Mouse (Mus musculus) C2C12 (cell line): ENCODE data around the gene Ctsw. TPM values are rescaled to one million over a fixed set of nuclear protein-coding genes. Genes with fewer than 3 reads are reported as not detected.

ENCODE experiments used
- H3K27me3 ChIP-seq: one replicate; pipeline ENCODE4 v1.6.1; 2011; ENCODE audit not compliant: control insufficient read depth, insufficient read depth, insufficient read length
- H3K36me3 ChIP-seq: one replicate; pipeline ENCODE4 v1.6.1; 2011; ENCODE audit not compliant: control insufficient read depth, insufficient read depth
- H3K4me3 ChIP-seq: one replicate; pipeline ENCODE4 v1.5.1; 2011; ENCODE audit warnings: mild to moderate bottlenecking, control low read depth; ENCODE audit not compliant: poor library complexity, insufficient read depth, severe bottlenecking
- H3K79me2 ChIP-seq: one replicate; pipeline ENCODE4 v1.6.1; 2011; ENCODE audit not compliant: control insufficient read depth, insufficient read depth
- H3K79me3 ChIP-seq: one replicate; pipeline ENCODE4 v1.6.1; 2011; ENCODE audit warnings: low read depth, control low read depth
- H3ac ChIP-seq: one replicate; pipeline ENCODE3; 2011; ENCODE audit warnings: low read depth; ENCODE audit not compliant: control insufficient read depth, insufficient read length
- CEBPB ChIP-seq: IDR thresholded peaks from one replicate; pipeline ENCODE4 v1.6.1; 2011; ENCODE audit warnings: low read depth, mild to moderate bottlenecking, control low read depth, moderate library complexity
- CTCF ChIP-seq: IDR thresholded peaks from one replicate; pipeline ENCODE4 v1.5.1; 2011; ENCODE audit not compliant: control insufficient read depth, insufficient read depth, insufficient read length
- FOSL1 ChIP-seq: IDR thresholded peaks from one replicate; pipeline ENCODE4 v1.8.0; 2011; ENCODE audit warnings: mild to moderate bottlenecking, low read length; ENCODE audit not compliant: poor library complexity, insufficient read depth, severe bottlenecking
- MAX ChIP-seq: IDR thresholded peaks from one replicate; pipeline ENCODE4 v1.6.1; 2011; ENCODE audit warnings: mild to moderate bottlenecking, control low read depth
- MYOD1 ChIP-seq: IDR thresholded peaks from one replicate; pipeline ENCODE4 v1.6.1; 2011; ENCODE audit warnings: low read depth; ENCODE audit not compliant: control insufficient read depth, insufficient read length
- MYOG ChIP-seq: IDR thresholded peaks from one replicate; pipeline ENCODE4 v1.6.1; 2011; ENCODE audit not compliant: control insufficient read depth, insufficient read length; ENCODE audit errors: extremely low read depth
- USF1 ChIP-seq: IDR thresholded peaks from one replicate; pipeline ENCODE4 v1.6.1; 2011; ENCODE audit warnings: low read depth, mild to moderate bottlenecking, control low read depth, moderate library complexity
- polyA plus RNA-seq: library from polyadenylated mRNA; unstranded; fragments of >200 nt; fragmentation: generic; extraction: Trizol; gene quantifications from one replicate; pipeline ENCODE4 v1.2.1, GENCODE M21; 2012; ENCODE audit warnings: missing spikeins

The Ctsw gene
- polyA plus RNA-seq, 1 experiment = 4.8 TPM

DNA sequence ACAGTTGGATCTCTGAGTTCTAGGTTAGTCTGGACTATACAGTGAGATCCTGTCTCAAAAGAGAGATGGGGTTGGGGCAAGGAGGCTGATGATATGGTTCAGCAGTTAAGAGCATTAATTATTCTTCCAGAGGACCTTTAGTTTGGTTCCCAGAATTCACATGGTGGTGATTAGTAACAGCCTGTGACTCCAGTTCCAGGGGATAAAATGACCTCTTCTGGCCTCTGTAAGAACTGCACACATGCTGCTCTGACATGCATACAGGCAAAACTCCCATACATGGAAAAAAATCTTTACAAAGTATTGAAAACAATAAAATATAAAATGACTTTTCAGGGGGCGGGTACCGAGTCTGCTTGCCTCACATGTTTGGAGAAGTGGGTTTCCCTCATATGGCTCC is 40.2 kb downstream of the Ctsw start:
- peaks cover 54% of the 10 kb centered on the region for H3K79me2 ChIP-seq
- no peak overlapping the region for H3K4me3 ChIP-seq
- H3K27me3 ChIP-seq = no peaks in the 10 kb centered on the region
- H3ac ChIP-seq = no peak overlapping the region
- TF ChIP-seq MYOG = no peak
- no peak for TF ChIP-seq CTCF
- TF ChIP-seq MYOD1 = no peak
- TF ChIP-seq USF1 = no peak
- TF ChIP-seq MAX = peak; percentile 35
- TF ChIP-seq CEBPB = no peak
- H3K79me3 ChIP-seq = peaks cover 33% of the 10 kb centered on the region
- H3K36me3 ChIP-seq = peaks cover 19% of the 10 kb centered on the region

DNA sequence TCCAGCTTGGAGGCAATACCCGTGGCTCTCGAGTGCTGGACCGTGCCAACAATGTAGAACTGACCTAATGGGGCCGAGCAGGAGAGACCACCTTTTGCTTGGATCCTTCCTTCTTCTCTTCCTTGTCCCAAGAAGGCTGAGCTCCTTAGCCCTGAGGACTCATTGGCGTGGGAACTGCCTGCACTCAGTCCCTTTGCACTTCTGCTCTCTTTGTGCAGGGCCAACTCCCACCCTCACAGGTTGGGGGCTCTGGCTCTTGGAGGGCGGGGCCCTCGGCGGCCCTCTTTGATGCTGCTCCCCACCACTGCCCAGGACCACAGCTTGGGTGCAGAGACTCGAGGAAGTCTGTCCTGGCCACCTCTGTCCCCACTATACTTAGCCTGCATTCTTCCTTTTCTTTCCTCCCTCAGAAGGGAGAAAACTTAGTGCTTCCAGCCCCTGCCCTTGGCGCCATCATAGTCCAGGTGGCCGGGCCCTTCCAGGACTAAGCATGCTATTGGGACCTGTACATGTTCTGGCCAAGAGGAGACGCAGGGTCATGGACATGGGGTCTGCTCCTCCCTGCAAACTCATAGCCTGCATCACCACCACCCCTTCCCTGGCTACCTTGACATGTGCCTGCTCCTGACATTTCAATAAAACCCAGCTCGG is 41.5 kb downstream of the Ctsw start:
- Histone ChIP-seq H3K4me3 (peak overlapping the region; percentile 95), H3K79me3 (peaks cover 36% of the 10 kb centered on the region), H3K27me3 (no peaks in the 10 kb centered on the region), H3K79me2 (peaks cover 67% of the 10 kb centered on the region), H3ac (peak overlapping the region; percentile 33), H3K36me3 (peaks cover 32% of the 10 kb centered on the region)
- TF ChIP-seq USF1 (no peak), CEBPB (no peak), MAX (no peak), CTCF (no peak), FOSL1 (no peak), MYOG (no peak), MYOD1 (no peak)

GRCm38 (mm10) chr19:5425906-5426565 is 42.3 kb downstream of the Ctsw start:
- H3K79me3 ChIP-seq = peaks cover 36% of the 10 kb centered on the region
- TF ChIP-seq CEBPB (no peak), CTCF (no peak), USF1 (no peak), MYOG (no peak), MAX (no peak), MYOD1 (no peak), FOSL1 (no peak)
- peak overlapping the region; percentile 95 for H3K4me3 ChIP-seq
- H3K79me2 ChIP-seq = peaks cover 68% of the 10 kb centered on the region
- H3K27me3 ChIP-seq = no peaks in the 10 kb centered on the region
- H3ac ChIP-seq = peak overlapping the region; percentile 67
- peaks cover 39% of the 10 kb centered on the region for H3K36me3 ChIP-seq

DNA sequence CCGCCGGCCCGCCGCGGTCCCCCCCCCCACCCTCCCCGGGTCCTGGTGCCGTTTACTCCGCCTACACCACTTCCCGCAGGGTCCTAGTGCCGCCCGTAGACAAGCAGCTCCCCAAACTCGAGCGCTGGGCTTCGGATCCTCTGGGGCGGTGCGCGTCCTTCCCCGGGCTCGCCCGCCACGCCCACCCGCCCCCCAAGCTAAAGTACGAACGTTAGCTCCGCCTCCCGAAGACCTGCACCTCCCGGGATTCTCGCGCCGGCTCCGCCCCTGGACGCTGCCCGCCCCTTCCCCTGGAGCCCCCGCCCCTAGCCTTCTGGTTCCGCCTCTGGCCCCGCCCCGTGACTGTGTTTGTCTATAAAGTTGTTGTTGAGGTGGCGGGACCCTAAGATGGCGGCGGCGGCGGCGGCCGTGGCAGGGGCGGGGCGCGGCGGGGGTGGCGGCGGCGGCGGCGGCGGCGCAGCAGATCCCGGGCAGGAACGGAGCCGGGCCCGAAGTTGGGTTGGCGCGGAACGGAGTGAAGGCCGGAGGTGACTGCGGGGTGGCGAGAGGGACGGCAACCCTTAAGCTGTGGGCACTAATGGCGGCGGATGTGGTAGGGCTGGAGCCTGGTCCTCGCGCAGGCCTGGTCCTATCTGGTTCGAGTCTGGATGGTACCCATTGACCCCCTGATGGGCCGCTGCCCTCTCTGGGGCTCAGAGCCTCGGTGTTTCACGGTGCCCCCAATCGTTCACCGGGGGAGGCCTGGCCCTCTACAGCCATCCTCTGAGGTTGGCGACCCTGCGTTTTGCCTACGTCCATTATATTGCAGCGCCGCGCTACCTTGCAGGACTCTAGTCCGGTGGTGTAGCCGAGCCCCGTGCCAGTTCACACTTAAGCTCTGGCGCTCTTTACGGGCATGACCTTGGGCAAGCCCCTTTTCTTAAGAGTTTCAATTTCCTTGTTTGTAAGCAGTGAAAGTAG is 43.2 kb downstream of the Ctsw start, which contains the start of the genes Drap1 and AI837181:
Gene Drap1, minus strand, starts transcription at position 198 of the 960 bp plus-strand sequence.
Gene AI837181, plus strand, starts transcription at position 363 of the 960 bp plus-strand sequence.
- no peak for TF ChIP-seq MYOD1
- TF ChIP-seq CEBPB = no peak
- TF ChIP-seq MYOG = no peak
- no peak for TF ChIP-seq FOSL1
- H3K4me3 ChIP-seq = peak within 1 kb of the TSS; percentile 95
- no peaks in the 10 kb centered on the region for H3K27me3 ChIP-seq
- H3K79me2 ChIP-seq = peaks cover 68% of the 10 kb centered on the region
- peaks cover 36% of the 10 kb centered on the region for H3K79me3 ChIP-seq
- H3ac ChIP-seq = peak within 1 kb of the TSS; percentile 94
- peaks cover 47% of the 10 kb centered on the region for H3K36me3 ChIP-seq

GRCm38 (mm10) chr19:5424092-5424781 is 44.1 kb downstream of the Ctsw start:
- peaks cover 36% of the 10 kb centered on the region for H3K79me3 ChIP-seq
- peak overlapping the region; percentile 94 for H3ac ChIP-seq
- no peaks in the 10 kb centered on the region for H3K27me3 ChIP-seq
- no peak for TF ChIP-seq CEBPB
- TF ChIP-seq MAX = no peak
- no peak for TF ChIP-seq FOSL1
- no peak for TF ChIP-seq CTCF
- TF ChIP-seq MYOD1 = no peak
- no peak for TF ChIP-seq USF1
- no peak for TF ChIP-seq MYOG
- H3K4me3 ChIP-seq = peak overlapping the region; percentile 76
- H3K79me2 ChIP-seq = peaks cover 68% of the 10 kb centered on the region
- H3K36me3 ChIP-seq = peaks cover 47% of the 10 kb centered on the region
